Mouse (Mus musculus): Measurements from ENCODE around the gene Tbx5.

Tbx5 gene

DNA sequence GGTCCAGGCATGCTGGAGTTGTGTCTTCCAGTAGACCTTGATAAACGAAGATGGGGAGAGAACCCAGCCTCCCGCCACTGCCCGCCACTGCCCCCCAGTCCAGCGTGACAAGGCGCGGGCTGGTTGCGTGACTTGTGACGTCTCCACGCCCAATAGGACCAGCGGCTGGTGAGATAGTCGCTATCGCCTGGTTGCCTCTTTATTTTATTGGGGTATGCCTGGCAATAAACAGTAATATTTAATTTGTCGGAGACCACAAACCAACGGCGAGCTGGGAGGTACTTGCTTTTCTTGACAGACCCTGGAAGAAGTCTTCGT, at the start of gene Tbx5:
TSS of gene Tbx5 (plus strand) at position 190 of the 318 bp plus-strand sequence.
- no peak for DNase-seq (ENCODE audit: low read depth)

DNA sequence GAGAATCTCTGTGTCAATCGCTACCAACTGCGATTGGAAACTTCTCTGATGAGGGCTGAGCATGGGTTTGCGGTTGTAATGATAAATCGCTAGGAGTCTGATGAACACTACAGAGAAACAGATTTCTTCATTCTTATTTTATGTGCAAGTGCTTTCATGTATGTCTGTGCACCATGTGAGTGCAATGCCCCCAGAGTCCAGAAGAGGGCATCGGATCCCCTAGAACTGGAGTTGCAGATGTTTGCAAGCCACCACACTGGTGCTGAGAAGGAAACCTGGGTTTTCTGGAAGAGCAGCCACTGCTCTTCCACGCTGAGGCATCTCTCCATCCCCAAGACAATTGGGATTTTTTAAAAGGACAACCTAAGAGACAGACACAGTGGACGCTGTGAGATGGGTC, 46.5 kb upstream of the Tbx5 start:
- no peak for DNase-seq (ENCODE audit: low read depth)

DNA sequence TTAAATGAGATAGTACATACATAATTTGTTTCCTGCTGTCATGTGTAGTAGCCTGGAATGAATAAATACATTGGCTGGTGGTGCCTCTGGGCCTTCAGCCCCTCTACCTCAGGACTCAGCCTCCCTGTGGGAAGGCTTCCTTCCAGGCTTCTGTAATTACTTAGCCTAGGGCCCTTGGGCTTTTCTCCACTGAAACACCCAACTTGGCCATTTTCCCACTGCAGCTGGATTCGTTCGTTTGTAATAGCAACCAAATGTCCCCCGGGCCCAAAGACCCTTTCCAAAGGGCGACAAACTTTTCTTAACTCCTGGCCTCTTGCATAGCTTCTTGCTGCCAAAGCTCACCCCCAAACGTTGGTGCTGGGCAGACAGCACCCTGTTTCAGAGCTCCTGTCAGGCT, 40.8 kb upstream of the Tbx5 start:
- no peak for DNase-seq (ENCODE audit: low read depth)

DNA sequence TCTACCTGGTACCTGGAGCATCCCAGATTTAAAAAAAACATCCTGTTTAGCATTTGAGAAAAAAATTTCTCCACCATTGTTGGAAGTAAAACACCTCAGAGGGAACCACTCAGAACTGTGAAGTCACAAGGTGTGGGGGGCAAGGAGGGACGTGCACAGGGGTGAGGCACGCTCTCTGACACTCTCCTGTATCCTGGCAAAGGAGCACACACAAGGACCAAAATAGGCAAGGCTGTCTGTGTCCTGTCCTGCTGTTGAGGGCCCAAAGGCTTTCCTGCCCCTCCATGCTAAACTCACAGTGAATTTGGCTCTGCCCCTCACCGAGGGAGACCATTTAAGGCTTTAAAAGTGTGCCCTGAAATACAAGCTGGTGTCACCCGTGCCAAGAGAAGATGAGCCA, 38.5 kb upstream of the Tbx5 start:
- no peak for DNase-seq (ENCODE audit: low read depth)

DNA sequence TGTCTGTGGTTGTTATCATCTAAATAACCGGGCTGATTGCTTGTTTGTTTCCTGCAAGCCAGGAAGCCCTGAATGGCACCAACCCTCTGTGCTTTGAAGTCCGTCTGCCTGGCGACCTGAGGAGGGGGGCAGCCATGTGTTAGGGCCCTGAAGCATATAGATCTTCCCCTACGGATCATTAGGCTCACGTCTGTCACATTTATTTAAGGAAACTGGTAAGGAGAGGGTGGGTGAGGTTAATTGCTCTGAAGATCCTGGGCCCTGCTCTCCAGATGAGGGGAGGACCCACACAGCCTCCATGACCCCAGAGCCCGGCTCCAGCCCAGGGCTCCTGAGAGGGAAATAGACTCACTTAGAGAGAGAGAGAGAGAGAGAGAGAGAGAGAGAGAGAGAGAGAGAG, 37.1 kb upstream of the Tbx5 start:
- no peak for DNase-seq (ENCODE audit: low read depth)

DNA sequence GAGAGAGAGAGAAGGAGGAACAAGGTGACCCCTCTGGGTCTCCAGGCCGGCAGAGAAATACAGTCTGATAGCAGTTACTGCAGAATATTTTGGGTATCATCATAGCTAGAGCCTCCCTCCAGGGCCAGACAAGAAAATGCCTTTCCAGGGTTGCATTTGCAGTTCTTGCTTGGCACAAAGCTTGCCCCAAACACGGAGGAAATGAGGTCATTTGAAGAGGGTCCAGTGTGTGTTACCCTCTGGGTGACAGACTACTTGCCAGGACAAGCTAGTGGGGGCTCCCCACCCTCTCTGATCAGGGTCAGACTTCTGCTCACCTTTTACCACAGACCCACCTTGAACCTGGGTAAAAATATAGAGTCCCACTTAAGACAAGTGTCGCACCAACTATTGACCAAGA, 36.7 kb upstream of the Tbx5 start:
- no peak for DNase-seq (ENCODE audit: low read depth)

DNA sequence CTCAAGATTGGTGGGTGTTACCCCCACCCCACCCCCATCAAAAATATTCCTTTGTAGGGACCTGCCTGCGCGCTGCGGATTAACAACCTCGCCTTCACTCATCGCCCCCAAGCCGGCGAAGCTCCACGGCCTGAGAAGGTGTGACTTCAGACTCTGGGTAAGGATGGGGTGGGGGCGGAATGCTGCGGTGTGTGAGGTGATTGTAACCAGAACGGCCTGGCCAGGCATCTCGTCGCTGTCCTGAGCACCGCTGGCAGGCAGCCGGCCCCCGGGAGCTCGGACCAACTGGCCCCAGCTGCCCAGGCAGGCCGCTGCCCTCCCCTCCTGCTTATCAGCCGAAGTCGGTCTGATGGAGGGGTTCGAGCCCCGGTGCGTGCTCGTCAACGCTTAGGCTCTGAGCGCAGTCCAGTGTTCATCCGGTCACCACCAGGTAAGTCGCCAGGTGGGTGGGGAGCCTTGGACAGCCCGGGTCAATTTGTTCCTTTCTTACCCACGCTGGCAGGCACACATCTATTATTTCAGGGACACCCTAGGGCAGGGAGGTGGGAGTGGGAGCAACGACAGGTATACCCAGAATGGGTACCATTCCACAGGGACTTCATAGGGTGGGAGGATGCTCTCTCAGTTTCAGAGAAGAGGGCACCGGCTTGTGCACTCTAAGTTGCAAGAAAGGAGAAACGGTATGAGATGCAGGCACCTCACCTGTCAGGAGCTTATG, 35.9 kb upstream of the Tbx5 start:
- no peak for DNase-seq (ENCODE audit: low read depth)

DNA sequence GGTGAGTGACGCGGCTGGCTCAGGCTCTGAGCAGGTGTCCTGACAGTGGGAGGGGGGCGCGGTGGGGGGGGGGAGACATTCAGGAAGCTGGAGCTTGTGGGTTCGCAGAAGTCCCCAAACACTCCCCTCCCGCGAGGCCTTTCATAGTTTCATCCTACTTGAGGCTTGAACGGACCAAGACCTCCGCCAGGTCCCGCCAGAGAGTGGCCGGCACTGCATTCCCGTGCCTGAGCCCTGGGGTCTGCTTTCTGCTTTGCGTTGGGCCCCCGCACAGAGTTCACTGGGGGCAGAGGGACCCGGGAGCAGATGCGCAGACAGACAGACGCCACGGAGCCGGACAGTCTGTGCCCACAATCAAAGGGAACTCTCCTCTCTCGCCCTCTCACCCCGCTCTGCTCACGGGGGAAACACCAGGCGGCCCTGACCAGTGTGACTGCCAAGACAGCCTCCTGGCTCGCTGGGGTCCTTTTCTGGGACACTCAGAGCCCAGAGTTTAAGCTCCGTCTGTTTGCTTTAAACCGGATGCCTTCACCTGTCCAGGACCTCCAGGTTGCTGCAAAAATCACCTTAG, 34.8 kb upstream of the Tbx5 start:
- DNase-seq (ENCODE audit: low read depth) = no peak

DNA sequence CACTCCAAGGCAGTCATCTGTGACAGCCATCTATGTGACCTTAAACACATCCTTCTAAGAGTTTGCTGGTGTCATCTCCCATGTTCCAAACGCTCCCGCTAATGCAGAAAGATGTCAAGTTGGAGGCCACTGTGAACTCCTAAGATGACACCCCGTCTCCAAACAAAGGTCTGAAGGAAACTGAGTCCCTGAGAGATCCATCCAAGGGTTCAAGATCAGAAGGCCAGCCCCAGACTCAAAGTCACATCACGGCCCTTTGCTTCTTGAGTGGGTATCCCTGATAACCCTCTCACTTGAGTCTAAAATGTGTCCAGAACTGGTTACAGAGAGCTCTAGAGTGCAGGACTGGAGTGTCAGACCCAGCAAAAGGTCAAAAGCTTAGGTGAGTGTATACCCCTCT, 34.2 kb upstream of the Tbx5 start:
- no peak for DNase-seq (ENCODE audit: low read depth)

DNA sequence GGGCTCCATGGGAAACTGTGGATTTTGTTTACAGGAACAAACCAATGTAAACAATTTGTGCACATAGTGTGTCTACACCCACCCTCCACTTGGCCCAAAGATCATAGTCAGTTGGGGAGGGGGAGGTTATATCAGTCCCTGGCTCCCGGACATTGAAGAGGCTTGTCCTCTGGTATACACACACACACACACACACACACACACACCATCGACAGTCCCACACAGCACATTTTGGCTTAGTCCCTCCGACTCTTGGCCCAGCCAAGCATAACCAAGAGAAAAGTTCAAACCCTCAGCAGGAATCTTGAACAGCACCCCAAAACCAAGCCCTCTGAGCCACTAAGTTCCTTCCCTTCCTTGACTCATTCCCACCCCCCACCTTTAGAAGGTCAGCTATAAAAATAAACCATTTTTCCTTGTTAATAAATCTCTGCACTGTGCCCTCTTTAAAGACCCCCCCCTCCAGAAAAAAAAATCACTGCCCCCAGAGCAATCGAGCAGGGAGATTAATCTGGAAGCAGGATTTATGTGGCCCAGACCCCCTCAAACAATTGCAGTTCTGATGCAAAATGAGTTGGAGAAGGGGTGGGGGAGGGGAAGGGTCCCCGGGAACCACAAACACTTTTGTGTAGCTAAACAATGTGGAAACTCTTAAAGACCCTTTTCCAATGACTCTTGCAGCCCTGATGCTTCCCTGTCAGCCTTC, 33.6 kb upstream of the Tbx5 start:
- DNase-seq (ENCODE audit: low read depth) = no peak

DNA sequence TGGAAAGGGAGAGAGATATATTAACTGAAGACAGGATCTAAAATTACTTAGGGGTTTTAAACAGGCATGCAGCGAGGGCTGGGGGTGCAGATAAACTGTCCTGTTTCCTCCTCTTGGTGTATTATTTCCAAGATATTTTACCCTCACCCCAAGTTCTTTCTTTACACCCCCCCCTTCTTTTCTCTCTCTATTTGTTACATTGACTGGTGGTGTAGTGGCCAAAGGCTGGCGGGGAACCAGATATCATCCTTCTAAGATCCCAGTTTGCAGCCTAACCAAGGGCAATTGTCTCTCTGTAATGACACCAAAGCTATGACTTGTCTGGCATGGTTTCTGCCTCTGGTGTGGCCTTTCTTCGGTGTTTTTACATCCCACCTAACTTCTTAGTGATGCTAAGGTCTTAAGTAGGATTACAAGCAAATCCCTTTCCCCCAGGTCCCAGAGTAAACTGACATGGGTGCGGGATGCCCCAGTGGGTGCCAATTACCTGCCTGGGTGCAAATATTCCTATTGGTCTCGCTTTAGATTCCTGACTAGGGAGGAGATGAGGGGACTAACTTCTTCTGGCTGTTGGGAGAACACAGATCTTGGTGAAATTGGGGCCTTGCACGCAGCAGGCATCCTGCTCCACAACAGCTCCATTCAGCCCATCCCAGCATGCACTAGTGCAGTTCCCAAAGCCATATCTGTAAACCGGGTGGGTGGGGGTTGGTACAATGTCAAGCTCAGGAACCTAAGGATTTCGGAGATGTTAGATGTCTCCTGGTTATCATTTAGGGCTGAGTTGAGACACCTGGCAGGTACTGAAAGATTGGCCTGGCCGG, 32.8 kb upstream of the Tbx5 start:
- no peak for DNase-seq (ENCODE audit: low read depth)

DNA sequence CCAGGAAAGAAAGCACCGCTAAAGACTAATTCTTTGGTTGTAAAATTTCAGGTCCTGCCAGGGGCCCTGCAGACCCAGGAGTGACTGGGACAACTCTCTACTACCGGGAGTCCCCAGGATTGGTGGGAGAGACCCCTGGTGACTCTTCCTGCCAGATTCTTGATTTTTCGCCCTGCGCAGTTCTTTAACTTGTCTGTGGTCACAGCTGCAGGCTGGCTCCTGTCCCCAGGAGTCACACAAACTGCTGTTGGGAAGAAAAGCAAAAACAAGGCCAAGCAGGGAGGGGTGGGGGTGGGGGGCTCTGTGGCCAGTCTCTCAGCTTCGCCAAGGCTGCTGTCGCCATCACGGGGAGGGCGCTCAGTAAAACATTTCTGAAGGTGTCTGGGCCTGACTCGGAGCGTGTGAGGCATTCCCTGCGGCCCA, 32.2 kb upstream of the Tbx5 start:
- DNase-seq (ENCODE audit: low read depth) = no peak

DNA sequence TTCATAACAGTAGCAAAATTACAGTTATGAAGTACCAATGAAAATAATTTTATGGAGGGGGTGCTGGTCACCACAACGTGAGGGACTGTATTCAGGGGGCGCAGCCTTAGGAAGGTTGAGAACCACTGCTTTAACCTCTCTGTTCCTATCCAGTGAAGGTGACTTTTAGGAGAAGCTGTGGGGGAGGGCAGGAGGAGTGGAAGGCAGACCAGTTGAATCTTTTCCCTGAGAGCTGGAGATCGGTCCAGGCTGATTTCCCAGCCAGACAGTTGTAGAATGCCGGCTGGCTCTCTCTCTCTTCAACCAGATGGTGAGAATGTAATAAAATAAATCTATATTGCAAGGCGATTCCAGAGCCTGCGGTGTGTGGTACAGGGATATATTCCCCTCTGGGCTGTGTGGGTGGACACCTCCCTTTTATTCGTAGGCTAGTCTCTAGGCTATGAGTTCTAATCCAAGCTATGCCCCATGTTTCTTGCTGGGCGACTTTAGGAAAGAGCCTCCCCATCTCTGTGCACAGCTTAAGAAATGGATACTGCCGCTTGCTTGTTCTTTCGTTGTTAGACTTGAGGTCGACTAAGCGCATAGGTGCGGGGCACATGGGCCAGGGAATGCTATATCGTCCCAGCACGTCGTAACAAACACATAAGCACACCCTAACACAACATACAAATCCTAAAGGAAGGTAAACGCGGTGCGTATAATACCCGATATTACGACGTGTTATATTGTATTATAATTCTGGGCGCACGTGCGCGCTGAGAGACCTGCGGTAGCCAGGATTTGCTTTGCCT, 29.7 kb upstream of the Tbx5 start:
- no peak for DNase-seq (ENCODE audit: low read depth)

DNA sequence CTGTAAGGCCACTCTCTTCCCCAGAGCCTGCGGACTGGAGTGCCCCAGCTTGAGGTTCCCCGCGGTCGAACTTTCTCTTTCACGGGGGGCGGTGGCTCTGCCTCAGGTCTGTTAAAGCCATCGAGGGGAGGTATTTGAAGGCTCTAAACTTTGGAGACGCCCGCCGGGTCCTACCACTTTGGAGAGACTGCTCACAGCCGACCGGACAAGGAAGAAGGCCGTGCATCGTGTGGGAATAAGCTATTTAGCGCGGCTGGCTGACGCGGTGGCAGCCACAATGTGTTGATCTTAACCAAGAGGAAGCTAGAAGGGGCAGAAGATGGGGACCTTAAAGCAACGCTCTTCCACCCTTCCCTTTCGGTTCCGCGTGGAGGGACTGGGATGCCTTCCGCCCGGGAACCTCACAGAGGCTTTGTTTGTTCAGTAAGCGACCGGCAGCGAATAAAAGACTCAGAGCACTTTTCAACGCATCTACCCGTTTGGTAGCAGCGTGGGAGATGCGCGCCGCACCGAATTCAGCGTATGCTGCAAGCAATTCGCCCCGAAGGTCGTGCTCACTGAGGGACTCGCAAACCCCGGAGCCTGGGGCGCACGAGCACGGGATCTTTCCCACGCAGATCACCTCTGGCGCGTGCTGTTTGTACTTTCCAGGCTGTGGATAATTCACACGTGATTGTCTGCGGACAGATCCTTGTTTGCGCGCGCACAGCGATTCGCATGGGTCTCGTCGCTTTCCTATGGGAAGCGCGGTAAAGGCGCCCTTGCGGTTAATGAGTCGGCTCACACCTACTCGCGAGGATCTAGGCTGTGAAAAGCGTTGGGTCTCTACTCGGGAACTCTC, 28.8 kb upstream of the Tbx5 start:
- DNase-seq (ENCODE audit: low read depth) = no peak

DNA sequence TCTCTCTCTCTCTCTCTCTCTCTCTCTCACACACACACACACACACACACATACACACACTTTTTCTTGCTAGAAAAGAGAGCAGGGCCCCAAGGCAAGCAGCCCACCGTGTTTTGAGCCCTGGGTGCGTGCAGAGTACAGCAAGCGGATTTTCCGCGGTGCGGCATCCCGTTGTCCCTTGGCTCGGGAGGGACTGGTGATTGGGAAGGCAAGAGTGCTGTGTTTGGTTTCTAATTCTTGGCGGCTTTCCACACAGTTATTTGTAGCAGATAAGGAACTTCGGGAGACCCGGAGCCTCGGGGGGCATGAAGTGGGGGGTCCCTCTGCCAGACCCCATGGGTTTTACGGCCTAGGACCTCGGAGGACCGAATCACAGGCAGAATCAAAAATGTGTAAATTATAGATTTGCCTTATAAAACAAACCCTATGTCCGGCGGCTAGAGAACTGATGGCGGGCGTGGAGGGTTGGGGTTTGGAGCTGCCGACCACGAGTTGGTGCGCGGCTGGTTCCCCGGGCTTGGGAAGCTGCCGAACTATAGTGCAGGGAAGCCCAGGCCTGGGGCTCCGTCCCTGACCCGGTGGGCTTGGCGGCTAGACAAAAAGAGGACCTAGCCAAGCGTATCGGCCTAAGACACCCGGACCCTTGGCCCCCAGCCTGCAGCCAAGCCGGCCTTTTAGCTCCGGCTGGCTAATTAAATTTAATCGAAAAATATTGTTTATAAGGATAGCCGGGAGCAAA, 28.0 kb upstream of the Tbx5 start:
- no peak for DNase-seq (ENCODE audit: low read depth)

DNA sequence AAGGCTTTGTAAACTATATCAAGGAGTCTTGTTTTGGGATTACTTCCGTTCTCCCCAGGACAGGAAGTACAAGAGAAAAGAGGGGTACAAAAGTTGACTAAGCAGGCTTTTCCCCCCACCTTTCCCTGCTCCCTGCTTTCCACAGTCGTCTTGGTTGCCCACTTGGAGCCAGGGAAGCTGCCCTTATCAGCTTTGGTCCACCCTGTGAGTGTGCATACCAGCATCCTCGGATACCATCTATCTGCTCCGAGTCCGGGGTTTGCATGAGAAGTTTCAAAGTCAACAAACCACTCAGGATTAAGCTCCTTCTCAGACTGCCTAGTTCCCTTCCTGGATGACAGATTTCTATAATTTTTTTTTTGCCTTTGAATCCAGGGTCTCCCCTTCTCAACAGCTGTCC, 26.8 kb upstream of the Tbx5 start:
- DNase-seq (ENCODE audit: low read depth) = no peak

DNA sequence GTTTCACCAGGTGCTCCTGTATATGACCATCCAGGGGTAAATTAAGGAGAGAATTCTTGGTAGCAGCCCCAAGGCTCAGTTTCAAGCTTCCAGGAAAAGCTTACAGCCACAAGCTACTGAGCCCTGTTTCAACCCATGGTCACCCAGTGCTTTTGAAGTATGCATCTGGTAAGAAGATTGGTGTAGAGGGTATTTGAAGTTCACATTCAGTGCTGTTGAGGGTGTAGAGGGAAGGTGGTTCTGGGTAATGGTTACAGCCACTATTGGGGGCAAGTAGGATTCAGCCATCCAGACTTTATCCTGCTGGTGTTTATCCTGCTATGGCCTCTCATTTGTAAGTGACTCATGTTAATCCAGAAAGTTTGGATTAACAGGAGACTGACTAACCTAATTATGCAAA, 26.0 kb upstream of the Tbx5 start:
- DNase-seq (ENCODE audit: low read depth) = no peak

DNA sequence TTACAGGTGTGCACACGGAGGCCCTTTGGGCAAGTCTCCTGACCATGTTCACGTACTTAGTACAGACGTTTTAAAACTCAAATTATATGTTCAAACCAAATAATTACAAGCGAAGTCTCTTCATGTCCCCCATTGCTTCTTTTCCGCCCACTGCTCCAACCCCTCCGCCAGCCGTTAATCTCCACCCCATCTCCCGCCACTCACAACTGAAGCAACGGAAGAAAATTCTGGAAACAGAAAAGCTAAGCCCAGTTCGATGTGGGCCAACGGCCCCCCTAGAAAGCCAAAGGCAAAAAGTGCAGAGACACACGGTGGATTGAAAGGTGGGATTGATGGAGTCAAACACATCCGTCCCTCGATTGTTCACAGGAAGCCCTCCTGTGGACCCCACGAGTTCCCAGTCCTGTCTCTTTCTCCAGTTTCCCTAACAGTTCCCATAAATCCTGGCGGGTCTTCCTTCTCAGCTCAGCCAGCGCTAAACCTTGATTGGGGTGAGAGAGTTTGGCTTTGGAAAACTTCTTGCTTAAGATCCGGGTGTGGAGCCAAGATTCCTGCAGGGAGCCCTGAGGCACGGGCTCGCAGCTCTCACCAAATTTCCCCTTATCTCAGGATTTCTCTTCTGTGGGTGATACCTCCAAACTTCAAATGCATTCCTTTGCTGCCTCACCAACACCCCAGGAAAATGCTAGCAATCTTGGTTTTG, 24.8 kb upstream of the Tbx5 start:
- DNase-seq (ENCODE audit: low read depth) = no peak

DNA sequence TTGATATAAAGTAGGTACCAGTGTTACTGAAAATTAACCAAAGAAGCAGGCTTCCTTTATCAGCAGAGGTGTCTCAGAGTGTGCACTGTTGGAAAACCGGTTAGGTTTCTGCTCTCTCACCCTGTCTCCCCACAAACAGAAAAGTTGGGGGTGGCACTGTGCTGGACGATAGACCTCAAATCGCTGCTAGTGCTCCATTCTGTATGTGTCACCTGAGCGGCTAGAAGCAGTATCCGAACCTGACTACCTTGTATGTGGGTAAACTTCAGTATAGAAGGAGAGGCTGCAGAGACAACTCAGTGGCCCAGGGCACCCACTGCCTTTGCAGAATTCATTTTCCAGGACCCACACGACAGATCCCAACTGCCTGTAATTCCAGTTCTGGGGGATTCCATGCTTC, 23.8 kb upstream of the Tbx5 start:
- DNase-seq (ENCODE audit: low read depth) = no peak
